Mouse (Mus musculus): ENCODE measurements around the gene Gas2l2. TPM values are rescaled to one million over a fixed set of nuclear protein-coding genes. Genes with fewer than 3 reads are reported as not detected.

Gene Gas2l2
- total RNA-seq, 1 experiment from 2014 or later, result not detected

DNA sequence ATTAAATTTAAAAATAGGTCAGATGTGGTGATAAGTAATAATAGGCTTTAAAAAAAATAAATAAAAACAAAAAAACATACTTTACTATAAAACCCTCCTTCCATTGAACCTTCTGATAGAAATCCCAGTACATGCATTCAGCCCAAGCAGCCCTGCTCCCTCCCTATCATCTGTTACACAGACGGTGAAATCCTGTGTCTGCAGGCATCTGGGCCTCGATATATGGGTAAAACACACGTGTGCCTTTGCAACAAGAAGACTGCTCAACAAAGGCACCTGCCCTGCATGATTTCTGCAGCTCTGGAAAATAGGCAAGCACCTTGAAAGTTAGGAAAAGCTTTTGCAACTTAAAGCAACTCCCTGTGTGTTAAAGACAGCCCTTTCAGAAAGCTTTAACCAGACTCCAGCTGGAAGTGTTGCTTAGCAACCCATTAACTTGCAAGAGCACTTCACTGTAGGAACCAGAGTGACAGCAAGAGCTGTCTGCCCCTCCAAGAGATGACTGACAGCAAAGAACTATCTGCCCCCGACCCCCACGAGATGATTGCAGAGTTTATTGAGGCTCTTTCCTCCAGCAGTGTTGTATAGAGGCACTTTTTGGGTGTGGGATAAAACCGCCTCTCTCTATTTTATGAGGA lies 34.3 kb downstream of the Gas2l2 start:
- no peak for DNase-seq

DNA sequence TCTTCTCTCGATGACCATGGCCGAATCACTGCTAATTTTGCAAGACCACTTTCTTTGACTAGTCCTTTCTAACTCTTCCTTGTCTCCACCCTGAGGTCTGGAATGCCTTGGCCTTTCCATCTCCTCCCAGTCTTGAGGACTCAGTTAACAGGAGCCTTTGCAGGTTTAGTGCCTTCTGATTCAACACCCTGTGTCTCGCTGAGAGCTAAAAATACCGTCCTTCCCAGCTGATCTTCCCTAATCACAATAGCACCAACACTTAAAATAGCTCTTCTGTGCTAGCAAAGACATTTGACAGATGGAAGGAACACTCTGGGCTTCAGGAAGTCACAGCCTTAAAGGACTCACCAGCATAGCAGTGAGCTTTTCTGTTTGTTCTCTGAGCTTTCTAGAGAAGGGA lies 36.2 kb downstream of the Gas2l2 start:
- DNase-seq, result no peak

DNA sequence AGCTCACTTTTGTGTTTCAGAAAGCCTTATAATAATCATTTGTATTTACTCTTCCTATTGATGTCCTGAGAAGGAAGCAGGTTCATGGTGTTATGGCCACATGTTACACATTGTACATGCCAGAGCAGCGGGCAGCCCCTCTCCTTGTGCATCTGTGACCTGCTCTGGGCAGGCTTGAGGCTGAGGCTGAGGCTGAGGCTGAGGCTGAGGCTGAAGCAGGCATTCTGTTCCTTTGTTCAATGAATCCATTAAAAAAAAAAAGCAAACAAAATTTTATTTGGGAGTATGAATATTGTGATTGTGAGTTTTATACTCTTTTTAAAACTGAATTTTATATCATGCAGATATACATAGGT lies 45.7 kb downstream of the Gas2l2 start:
- no peak for DNase-seq

DNA sequence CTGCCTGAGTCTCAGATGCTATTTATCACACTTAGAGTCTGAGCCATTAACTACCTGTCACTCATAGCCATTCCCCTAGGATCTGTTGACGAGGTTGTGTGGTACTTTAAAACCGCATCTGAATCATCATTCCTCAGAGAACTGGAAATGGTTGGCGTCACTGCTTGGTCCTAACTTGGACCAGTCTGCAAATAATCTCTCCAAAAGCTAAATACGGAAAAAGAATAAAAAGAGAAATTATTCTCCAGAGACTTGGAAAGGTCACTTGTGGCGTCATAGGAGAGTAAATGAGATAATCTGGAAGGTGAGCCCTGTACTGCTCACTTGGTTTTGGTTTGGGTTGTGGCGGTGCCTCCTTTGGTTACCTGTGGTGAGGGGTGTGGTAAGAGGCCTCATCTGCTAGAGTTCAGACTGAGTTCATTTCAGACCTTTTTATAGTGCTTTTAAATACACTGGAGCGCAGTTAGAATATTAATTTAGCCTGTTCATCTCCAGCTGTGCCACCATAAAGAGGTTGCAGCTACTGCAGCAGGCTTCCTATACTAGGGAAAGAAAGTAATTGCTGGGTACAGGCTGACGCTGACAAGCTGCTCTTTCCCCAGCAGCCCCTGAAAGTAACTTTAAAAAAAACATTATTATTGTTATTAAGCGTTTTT lies 46.3 kb downstream of the Gas2l2 start:
- no peak for DNase-seq

DNA sequence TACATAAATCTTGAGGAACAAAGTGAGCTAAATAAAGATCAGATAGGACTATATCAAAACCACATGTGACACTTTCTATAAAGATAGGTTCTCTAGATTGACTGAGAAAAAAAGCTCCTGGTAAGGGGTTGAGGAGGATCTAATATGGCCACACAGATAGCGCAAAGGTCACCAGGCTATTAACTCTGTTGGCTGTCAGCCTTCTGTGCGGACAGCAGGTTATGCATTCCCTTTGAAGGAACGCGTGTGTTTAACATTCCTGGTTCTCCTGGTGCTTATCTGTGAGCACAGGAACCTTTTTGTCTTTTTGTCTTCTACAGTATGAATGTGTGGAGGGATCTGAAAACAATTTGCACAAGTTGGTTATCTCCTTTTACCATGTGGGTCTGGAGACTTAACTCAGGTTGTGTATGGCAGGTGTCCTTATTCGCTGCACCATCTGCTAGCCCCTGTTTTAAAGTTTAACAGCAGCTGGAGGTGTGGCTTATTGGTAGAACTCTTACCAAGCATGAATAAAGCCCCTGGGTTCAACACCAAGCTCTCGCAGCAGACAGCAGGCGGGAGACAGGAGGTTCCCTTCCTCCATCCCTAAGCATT lies 49.4 kb downstream of the Gas2l2 start:
- DNase-seq, result no peak

Other genes with a start within 250 kb of the Gas2l2 start
- gene Slfn3, start 238.1 kb downstream of the Gas2l2 start, total RNA-seq (2021), result 2.4 and 4.2 TPM in 2 replicates
- gene Slfn14, start 142.7 kb downstream of the Gas2l2 start, total RNA-seq (2021), result not detected in 2 replicates
- gene Ap2b1, start 130.4 kb downstream of the Gas2l2 start, total RNA-seq (2021), result 90.8 and 107 TPM in 2 replicates
- gene Pex12, start 126.9 kb downstream of the Gas2l2 start, total RNA-seq (2021), result 18.1 and 18.3 TPM in 2 replicates
- 9.8 and 12.7 TPM in 2 replicates for gene Rasl10b, start 20.3 kb downstream of the Gas2l2 start, total RNA-seq (2021)
- 0.43 TPM in 1 of 2 replicates, not detected in the other for gene 1700020L24Rik, start 8.2 kb upstream of the Gas2l2 start, total RNA-seq (2021)
- 6.7 and 8.0 TPM in 2 replicates for gene Mmp28, start 33.6 kb upstream of the Gas2l2 start, total RNA-seq (2021)
- gene Taf15, start 43.6 kb upstream of the Gas2l2 start, total RNA-seq (2021), result 72.8 and 73.5 TPM in 2 replicates
- gene Heatr9, start 92.7 kb upstream of the Gas2l2 start, total RNA-seq (2021), result not detected in 2 replicates
- gene Ccl5, start 101.1 kb upstream of the Gas2l2 start, total RNA-seq (2021), result 0.88 TPM in 1 of 2 replicates, not detected in the other
- 2.3 and 4.9 TPM in 2 replicates for gene Ccl9, start 149.2 kb upstream of the Gas2l2 start, total RNA-seq (2021)
- 5.9 and 6.0 TPM in 2 replicates for gene Ccl6, start 163.6 kb upstream of the Gas2l2 start, total RNA-seq (2021)
- gene Rpl9-ps1, start 216.2 kb upstream of the Gas2l2 start, total RNA-seq (2021), result not detected in 2 replicates
- gene Ccl3, start 219.9 kb upstream of the Gas2l2 start, total RNA-seq (2021), result 0.43 TPM in 1 of 2 replicates, not detected in the other
- gene Ccl4, start 233.1 kb upstream of the Gas2l2 start, total RNA-seq (2021), result not detected in 2 replicates